Mouse (Mus musculus): Measurements from ENCODE around the gene Ankrd11.

DNA sequence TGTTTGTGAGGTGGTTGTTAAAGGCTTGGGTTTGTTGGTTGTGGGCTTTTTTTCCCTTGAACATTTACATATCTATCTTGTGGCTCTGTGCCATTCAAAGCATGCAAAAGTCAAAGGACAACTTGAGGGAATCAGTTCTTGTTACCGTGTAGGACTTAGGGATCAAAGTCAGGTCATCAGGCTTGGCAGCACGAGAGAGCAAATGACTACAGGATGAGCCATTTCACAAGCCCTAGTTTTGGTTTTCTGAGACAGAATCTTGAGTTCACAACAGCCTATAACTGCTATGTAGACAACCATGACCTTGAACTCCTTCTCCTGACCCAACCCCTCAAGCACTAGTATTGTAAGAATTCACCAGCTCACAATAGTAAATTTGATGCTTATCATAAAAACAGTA lies 3.7 kb downstream of the Ankrd11 start:
- TF ChIP-seq CTCF (IDR thresholded peaks at IDR 0.05; ENCODE audit: insufficient read depth, low read length) (no peak), POLR2A (IDR thresholded peaks at IDR 0.05; ENCODE audit: borderline replicate concordance, extremely low read depth, low read depth, low read length) (no peak)
